Mouse (Mus musculus) mouse embryonic stem cell (cell line): ENCODE data around the gene Camkv.

ENCODE experiments used
- in situ Hi-C, 2 experiments: fragments of 300-500 bp; cut with MboI; formaldehyde crosslinking; loops; 1 replicate in 1 of 2; 3 replicates in 1 of 2; pipeline ENCODE4 v1.14.3; 2019 to 2020; ENCODE audit warnings: low sequenced_read_pairs in 2 of 2, low pct_unique_long_range_greater_than_20kb in 1 of 2, mixed read lengths in 1 of 2; ENCODE audit not compliant: unreplicated experiment in 1 of 2

The Camkv gene

GRCm38 (mm10) chr9:107955613-107956289 lies 20.3 kb downstream of the Camkv start:
- in situ Hi-C loops, result no loop called here

GRCm38 (mm10) chr9:107957141-107957540 lies 21.7 kb downstream of the Camkv start:
- in situ Hi-C loops, result no loop called here

- in situ Hi-C loops, result no loop called here
Measured at GRCm38 (mm10) chr9:107959896-107960295, 24.4 kb downstream of the Camkv start.

- in situ Hi-C loops, result no loop called here
Measured at GRCm38 (mm10) chr9:107960928-107961327, 25.5 kb downstream of the Camkv start.

- in situ Hi-C loops, result no loop called here
Measured at GRCm38 (mm10) chr9:107961351-107961762, 25.9 kb downstream of the Camkv start.

GRCm38 (mm10) chr9:107961881-107962280 lies 26.4 kb downstream of the Camkv start:
- in situ Hi-C loops, result no loop called here

- in situ Hi-C loops, result no loop called here
Measured at GRCm38 (mm10) chr9:107962916-107963315, 27.4 kb downstream of the Camkv start.

GRCm38 (mm10) chr9:107963700-107964099 lies 28.2 kb downstream of the Camkv start:
- in situ Hi-C loops, result no loop called here

- in situ Hi-C loops, result no loop called here
Measured at GRCm38 (mm10) chr9:107964681-107965080, 29.2 kb downstream of the Camkv start.

- in situ Hi-C loops, result no loop called here
Measured at GRCm38 (mm10) chr9:107966676-107967075, 31.2 kb downstream of the Camkv start.

GRCm38 (mm10) chr9:107967437-107967836 lies 32.0 kb downstream of the Camkv start:
- in situ Hi-C loops, result no loop called here

- in situ Hi-C loops, result no loop called here
Measured at GRCm38 (mm10) chr9:107968531-107968930, 33.1 kb downstream of the Camkv start.

GRCm38 (mm10) chr9:107970311-107970710 lies 34.8 kb downstream of the Camkv start:
- in situ Hi-C loops, result no loop called here

- in situ Hi-C loops, result no loop called here
Measured at GRCm38 (mm10) chr9:107971690-107972541, 36.4 kb downstream of the Camkv start.

- in situ Hi-C loops, result no loop called here
Measured at GRCm38 (mm10) chr9:107974491-107975171, 39.2 kb downstream of the Camkv start.

- in situ Hi-C loops, result no loop called here
Measured at GRCm38 (mm10) chr9:107975399-107976386, 40.2 kb downstream of the Camkv start, which contains the start of gene Uba7. TSS of gene Uba7 (plus strand) at chr9:107975505.

GRCm38 (mm10) chr9:107978815-107979214 lies 43.3 kb downstream of the Camkv start:
- in situ Hi-C loops, result no loop called here
